Mouse (Mus musculus): ENCODE measurements around the gene Gm20696.

DNA sequence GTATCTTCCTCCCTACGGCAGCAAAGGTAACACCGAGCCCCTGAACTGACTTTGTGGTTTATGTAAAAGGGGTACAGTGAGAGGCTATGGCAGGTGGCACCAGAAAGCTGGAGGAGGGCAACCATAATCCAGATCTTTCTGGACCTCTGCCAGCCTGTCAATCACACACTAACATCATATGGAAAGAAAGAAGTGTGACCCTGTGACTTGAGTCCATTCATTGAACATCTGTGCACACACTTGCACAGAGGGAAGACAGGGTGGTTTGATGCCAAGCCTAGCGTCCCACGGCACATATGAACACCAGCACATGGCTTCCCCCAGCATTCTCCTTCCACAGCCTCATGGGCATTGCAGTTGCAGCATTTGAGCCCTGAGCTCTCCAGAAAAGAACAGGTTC, 202.1 kb downstream of the Gm20696 start:
- TF ChIP-seq CTCF (IDR thresholded peaks at IDR 0.05; ENCODE audit: low read depth) (no peak), EP300 (optimal IDR thresholded peaks at IDR 0.05) (no peak)
